Mouse (Mus musculus): ENCODE measurements around the gene Eipr1. TPM values are rescaled to one million over a fixed set of nuclear protein-coding genes. Genes with fewer than 3 reads are reported as not detected.

The Eipr1 gene
- polyA plus RNA-seq, 1 experiment from 2014 or later: 24.9 TPM

DNA sequence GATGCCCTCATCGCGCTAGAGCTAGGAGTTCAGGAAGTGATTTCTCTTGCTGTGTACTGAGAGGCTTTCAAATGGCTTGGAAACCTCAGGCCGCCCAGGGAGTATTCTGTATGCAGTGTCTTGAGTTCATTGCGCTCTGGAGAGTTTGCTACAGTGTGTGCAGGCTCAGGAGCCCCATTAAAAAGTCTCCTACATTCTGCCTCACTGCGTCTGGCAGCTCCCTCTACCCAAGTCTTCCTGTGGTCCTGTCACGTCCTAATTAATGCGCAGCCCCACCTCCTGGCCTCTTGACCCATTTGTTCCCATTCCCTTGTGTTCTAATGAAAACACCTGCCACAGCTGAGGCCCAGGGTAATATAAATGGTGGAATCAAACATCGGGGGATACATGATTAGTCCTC, 33.3 kb downstream of the Eipr1 start:
- Histone ChIP-seq H3K9ac (ENCODE audit: low read length) (no peak overlapping the region), H3K4me2 (ENCODE audit: low read depth, low read length) (no peak overlapping the region), H3K9me3 (replicated peaks; ENCODE audit: control insufficient read depth, low read length) (no peaks in the 10 kb centered on the region), H3K4me1 (ENCODE audit: control insufficient read depth, insufficient read depth, low read length) (no peaks in the 10 kb centered on the region), H3K4me3 (ENCODE audit: low read length) (no peak overlapping the region), H3K27ac (ENCODE audit: low read length) (no peak overlapping the region), H3K36me3 (ENCODE audit: control insufficient read depth, insufficient read depth) (no peaks in the 10 kb centered on the region), H3K27me3 (ENCODE audit: control insufficient read depth, insufficient read depth, low read length) (no peaks in the 10 kb centered on the region)
- WGBS: 69% methylated on average over 8 of the region's 8 CpGs
- ATAC-seq (replicated peaks; ENCODE audit: extremely low read depth, insufficient read depth, low FRiP score): no peak

DNA sequence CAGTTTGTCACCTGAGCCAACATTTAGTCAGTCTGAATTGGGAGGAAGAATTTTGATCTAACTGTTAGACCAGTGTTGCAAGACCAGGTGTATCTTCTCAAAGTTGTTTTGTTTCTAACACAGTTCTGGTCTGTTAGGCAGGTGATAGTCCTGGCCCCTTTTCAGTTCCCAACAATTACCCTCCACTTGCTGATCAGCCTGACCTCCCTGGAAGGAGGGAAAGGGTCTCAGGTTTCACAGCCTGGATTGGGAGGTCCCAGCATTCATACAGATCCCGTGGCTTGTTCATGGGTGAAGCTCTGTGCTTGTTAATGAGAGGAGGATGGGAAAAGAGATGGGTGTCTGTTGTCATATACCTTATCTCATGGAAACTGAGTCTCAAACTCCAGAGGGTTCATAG, 33.7 kb downstream of the Eipr1 start:
- Histone ChIP-seq H3K9ac (ENCODE audit: low read length) (no peak overlapping the region), H3K36me3 (ENCODE audit: control insufficient read depth, insufficient read depth) (no peaks in the 10 kb centered on the region), H3K4me2 (ENCODE audit: low read depth, low read length) (no peak overlapping the region), H3K27me3 (ENCODE audit: control insufficient read depth, insufficient read depth, low read length) (no peaks in the 10 kb centered on the region), H3K9me3 (replicated peaks; ENCODE audit: control insufficient read depth, low read length) (no peaks in the 10 kb centered on the region), H3K4me3 (ENCODE audit: low read length) (no peak overlapping the region), H3K4me1 (ENCODE audit: control insufficient read depth, insufficient read depth, low read length) (no peaks in the 10 kb centered on the region), H3K27ac (ENCODE audit: low read length) (no peak overlapping the region)
- WGBS: 6% methylated on average over 1 of the region's 1 CpGs
- no peak for ATAC-seq (replicated peaks; ENCODE audit: extremely low read depth, insufficient read depth, low FRiP score)

DNA sequence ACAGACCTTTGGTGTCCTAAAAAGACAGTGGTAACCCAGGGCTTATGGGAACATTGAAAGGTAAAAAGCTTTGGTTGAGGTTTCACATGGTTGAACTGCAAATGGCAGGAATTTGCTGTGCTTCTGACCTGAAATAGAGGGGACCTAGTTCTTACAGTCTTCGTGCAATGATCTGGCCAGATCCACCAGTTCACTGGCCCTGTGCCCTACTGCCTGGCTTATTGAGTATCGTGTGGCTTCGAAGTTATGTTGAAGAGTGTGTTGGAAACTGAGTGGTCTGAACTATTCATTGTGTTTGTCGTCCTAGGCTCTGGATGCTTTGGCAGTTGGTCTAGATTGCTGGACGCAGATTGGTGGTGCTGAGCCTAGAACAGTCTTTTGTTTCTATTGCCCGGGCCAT, 34.7 kb downstream of the Eipr1 start:
- no peaks in the 10 kb centered on the region for H3K4me1 ChIP-seq (ENCODE audit: control insufficient read depth, insufficient read depth, low read length)
- H3K27me3 ChIP-seq (ENCODE audit: control insufficient read depth, insufficient read depth, low read length): no peaks in the 10 kb centered on the region
- ATAC-seq (replicated peaks; ENCODE audit: extremely low read depth, insufficient read depth, low FRiP score): no peak
- no peak overlapping the region for H3K4me3 ChIP-seq (ENCODE audit: low read length)
- H3K36me3 ChIP-seq (ENCODE audit: control insufficient read depth, insufficient read depth): no peaks in the 10 kb centered on the region
- H3K4me2 ChIP-seq (ENCODE audit: low read depth, low read length): no peak overlapping the region
- no peak overlapping the region for H3K9ac ChIP-seq (ENCODE audit: low read length)
- 87% methylated on average over 6 of the region's 6 CpGs for WGBS
- H3K9me3 ChIP-seq (replicated peaks; ENCODE audit: control insufficient read depth, low read length): no peaks in the 10 kb centered on the region
- H3K27ac ChIP-seq (ENCODE audit: low read length): no peak overlapping the region

DNA sequence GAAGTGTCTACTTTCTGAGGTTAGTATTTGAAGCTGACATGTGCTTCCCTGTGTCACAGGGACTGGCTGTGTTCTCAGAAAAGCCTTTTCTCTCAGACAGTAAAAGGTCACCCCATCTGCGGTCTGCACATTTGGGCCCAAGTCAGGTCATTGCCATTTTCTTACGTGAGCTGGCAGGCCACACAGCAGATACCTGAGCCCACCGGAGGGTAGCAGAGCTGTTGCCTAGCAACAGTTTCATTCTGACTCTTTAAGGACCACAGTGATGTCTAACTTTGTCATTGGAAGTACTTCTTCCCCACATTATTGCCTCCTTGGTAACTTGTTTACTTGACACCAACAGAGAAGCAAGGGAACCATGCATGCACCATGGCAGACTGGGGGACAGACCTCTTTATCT, 41.0 kb downstream of the Eipr1 start:
- Histone ChIP-seq H3K27me3 (ENCODE audit: control insufficient read depth, insufficient read depth, low read length) (no peaks in the 10 kb centered on the region), H3K36me3 (ENCODE audit: control insufficient read depth, insufficient read depth) (no peaks in the 10 kb centered on the region), H3K9me3 (replicated peaks; ENCODE audit: control insufficient read depth, low read length) (no peaks in the 10 kb centered on the region), H3K4me3 (ENCODE audit: low read length) (no peak overlapping the region), H3K4me2 (ENCODE audit: low read depth, low read length) (no peak overlapping the region), H3K27ac (ENCODE audit: low read length) (no peak overlapping the region), H3K9ac (ENCODE audit: low read length) (no peak overlapping the region), H3K4me1 (ENCODE audit: control insufficient read depth, insufficient read depth, low read length) (0 out of 2 replicates have a peak, but pooled peaks cover 2% of the 10 kb centered on the region)
- 90% methylated on average over 3 of the region's 3 CpGs for WGBS
- ATAC-seq (replicated peaks; ENCODE audit: extremely low read depth, insufficient read depth, low FRiP score): no peak

DNA sequence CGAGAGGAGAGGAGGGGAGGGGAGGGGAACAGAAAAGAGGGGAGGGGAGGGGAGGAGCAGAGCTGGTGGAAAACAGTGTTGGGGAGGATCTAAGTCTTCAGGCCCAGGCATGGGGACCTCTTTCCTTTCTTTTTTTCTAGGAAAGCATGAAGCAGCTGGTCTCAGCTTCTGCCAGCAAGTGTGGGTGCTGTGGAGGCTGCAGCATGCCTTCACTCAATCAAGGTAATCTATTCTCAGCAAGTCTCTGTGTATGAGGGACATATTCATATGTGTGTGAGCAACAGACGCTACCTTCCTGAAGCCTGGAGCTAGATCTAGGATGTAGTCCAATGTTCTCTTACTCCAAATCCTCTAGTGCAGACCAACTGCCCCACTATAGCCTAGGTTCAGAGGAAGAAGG, 42.1 kb downstream of the Eipr1 start:
- no peak overlapping the region for H3K4me2 ChIP-seq (ENCODE audit: low read depth, low read length)
- WGBS: 74% methylated on average over 2 of the region's 2 CpGs
- H3K4me1 ChIP-seq (ENCODE audit: control insufficient read depth, insufficient read depth, low read length): 0 out of 2 replicates have a peak, but pooled peaks cover 2% of the 10 kb centered on the region
- H3K9ac ChIP-seq (ENCODE audit: low read length): no peak overlapping the region
- H3K9me3 ChIP-seq (replicated peaks; ENCODE audit: control insufficient read depth, low read length): peaks cover 3% of the 10 kb centered on the region; the same call in 1 of the 2 replicates
- H3K4me3 ChIP-seq (ENCODE audit: low read length): no peak overlapping the region
- no peak for ATAC-seq (replicated peaks; ENCODE audit: extremely low read depth, insufficient read depth, low FRiP score)
- H3K27ac ChIP-seq (ENCODE audit: low read length): no peak overlapping the region
- no peaks in the 10 kb centered on the region for H3K36me3 ChIP-seq (ENCODE audit: control insufficient read depth, insufficient read depth)
- no peaks in the 10 kb centered on the region for H3K27me3 ChIP-seq (ENCODE audit: control insufficient read depth, insufficient read depth, low read length)

DNA sequence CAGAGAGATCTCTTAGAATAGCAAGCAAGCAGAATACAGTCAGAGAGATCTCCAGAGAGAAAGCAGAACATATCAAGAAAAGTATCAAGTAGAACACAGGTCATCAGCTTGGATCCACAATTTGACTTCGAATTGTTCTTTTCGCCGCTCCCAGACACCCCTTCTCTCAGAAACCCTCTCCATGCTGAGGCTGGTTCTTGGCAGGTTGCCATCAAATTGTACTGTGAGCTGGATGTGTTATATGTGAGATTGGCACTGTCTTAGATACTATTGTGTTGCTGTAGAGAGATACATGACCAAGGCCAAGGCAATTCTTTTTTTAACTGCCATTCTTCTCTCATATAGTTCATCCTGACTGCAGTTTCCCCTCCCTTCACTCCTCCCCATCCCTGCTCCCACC, 43.4 kb downstream of the Eipr1 start:
- no peak overlapping the region for H3K9ac ChIP-seq (ENCODE audit: low read length)
- 0 out of 2 replicates have a peak, but pooled peaks cover 2% of the 10 kb centered on the region for H3K4me1 ChIP-seq (ENCODE audit: control insufficient read depth, insufficient read depth, low read length)
- no peak overlapping the region for H3K4me2 ChIP-seq (ENCODE audit: low read depth, low read length)
- no peak for ATAC-seq (replicated peaks; ENCODE audit: extremely low read depth, insufficient read depth, low FRiP score)
- H3K4me3 ChIP-seq (ENCODE audit: low read length): no peak overlapping the region
- H3K27me3 ChIP-seq (ENCODE audit: control insufficient read depth, insufficient read depth, low read length): no peaks in the 10 kb centered on the region
- no peaks in the 10 kb centered on the region for H3K36me3 ChIP-seq (ENCODE audit: control insufficient read depth, insufficient read depth)
- peaks cover 3% of the 10 kb centered on the region; the same call in 1 of the 2 replicates for H3K9me3 ChIP-seq (replicated peaks; ENCODE audit: control insufficient read depth, low read length)
- 54% methylated on average over 3 of the region's 3 CpGs for WGBS
- no peak overlapping the region for H3K27ac ChIP-seq (ENCODE audit: low read length)

DNA sequence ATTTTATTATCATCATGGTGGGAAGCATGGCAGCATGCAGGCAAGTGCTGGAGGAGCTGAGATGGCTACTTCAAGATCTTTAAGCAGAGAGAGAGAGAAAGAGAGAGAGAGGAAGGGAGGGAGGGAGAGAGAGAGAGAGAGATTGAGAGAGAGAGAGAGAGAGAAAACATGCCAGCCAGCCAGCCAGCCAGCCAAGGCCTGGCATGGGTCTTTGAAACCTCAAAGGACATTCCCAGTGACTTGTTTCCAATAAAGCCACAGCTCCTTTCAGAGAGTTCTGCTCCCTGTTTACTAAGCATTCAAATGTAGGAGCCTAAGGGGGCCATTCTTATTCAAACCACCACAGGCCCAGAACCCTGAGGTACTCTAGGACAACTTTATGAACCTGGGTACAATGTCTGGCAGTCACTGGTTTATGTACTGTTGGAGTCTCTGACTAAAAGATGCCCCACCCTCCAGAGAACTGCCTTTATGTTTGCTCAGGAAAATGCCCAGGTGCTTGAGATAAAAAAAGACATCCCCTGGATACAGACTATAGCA, 45.3 kb downstream of the Eipr1 start:
- no peaks in the 10 kb centered on the region for H3K27me3 ChIP-seq (ENCODE audit: control insufficient read depth, insufficient read depth, low read length)
- no peak overlapping the region for H3K9ac ChIP-seq (ENCODE audit: low read length)
- ATAC-seq (replicated peaks; ENCODE audit: extremely low read depth, insufficient read depth, low FRiP score): no peak
- H3K4me1 ChIP-seq (ENCODE audit: control insufficient read depth, insufficient read depth, low read length): 0 out of 2 replicates have a peak, but pooled peaks cover 2% of the 10 kb centered on the region
- H3K9me3 ChIP-seq (replicated peaks; ENCODE audit: control insufficient read depth, low read length): peaks cover 3% of the 10 kb centered on the region; the same call in 1 of the 2 replicates
- no peaks in the 10 kb centered on the region for H3K36me3 ChIP-seq (ENCODE audit: control insufficient read depth, insufficient read depth)
- H3K4me2 ChIP-seq (ENCODE audit: low read depth, low read length): no peak overlapping the region
- H3K4me3 ChIP-seq (ENCODE audit: low read length): no peak overlapping the region
- no peak overlapping the region for H3K27ac ChIP-seq (ENCODE audit: low read length)

DNA sequence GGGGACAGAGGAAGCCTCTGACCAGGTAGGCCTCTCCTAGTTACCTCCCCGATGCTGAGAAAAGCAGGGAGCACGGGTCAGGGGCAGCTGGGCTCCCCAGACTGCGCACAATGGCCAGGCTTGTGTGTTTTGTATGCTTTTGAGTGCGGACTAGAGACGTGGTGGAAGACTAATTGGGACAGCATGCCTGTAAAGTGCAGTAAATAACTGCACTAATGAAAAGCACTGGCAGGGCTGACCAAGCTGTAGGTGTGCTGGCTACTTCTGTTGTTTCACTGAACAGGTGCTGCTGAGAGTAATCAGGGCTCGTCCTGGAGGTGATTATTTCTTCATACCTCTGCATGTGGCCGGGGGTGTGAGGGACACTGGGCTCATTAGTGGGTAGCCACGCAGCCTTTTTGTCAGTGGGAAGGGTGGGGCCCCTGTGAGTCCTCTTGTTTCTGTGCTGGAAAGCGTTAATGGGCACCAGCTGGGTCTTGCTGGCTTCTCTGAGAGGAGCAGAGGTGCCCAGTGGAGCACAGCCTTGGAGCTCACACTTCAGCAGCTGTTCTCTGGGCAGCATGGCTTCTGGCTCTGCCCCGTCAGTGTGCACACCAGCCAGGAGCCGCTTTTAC, 48.3 kb downstream of the Eipr1 start:
- no peaks in the 10 kb centered on the region for H3K27me3 ChIP-seq (ENCODE audit: control insufficient read depth, insufficient read depth, low read length)
- H3K9ac ChIP-seq (ENCODE audit: low read length): no peak overlapping the region
- peaks cover 6% of the 10 kb centered on the region for H3K4me1 ChIP-seq (ENCODE audit: control insufficient read depth, insufficient read depth, low read length)
- no peaks in the 10 kb centered on the region for H3K36me3 ChIP-seq (ENCODE audit: control insufficient read depth, insufficient read depth)
- no peak overlapping the region for H3K4me2 ChIP-seq (ENCODE audit: low read depth, low read length)
- H3K4me3 ChIP-seq (ENCODE audit: low read length): no peak overlapping the region
- no peak overlapping the region for H3K27ac ChIP-seq (ENCODE audit: low read length)
- H3K9me3 ChIP-seq (replicated peaks; ENCODE audit: control insufficient read depth, low read length): peaks cover 3% of the 10 kb centered on the region; the same call in 1 of the 2 replicates
- 67% methylated on average over 11 of the region's 11 CpGs for WGBS
- no peak for ATAC-seq (replicated peaks; ENCODE audit: extremely low read depth, insufficient read depth, low FRiP score)

DNA sequence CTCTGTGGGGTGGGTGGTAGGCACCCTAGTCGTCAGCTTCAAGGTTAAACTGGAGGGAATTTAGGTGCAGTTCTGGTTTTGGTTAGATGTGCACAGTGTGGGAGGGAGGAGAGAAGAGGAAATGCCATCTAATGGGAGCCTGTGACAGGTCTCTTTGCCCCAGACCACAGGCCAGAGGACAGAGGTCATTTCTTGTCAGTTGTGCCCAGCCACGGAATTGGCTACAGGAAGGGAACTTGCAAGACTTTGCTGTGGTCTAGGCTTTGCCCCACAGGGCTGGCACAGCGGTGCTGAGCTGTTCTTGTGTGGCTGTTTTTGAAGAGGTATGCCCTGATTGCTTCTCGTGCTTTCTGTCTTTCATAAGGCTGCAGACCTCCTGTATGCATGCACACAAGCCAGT, 48.8 kb downstream of the Eipr1 start:
- ATAC-seq (replicated peaks; ENCODE audit: extremely low read depth, insufficient read depth, low FRiP score): no peak
- no peak overlapping the region for H3K9ac ChIP-seq (ENCODE audit: low read length)
- 62% methylated on average over 4 of the region's 4 CpGs for whole genome bisulfite sequencing
- peaks cover 10% of the 10 kb centered on the region for H3K4me1 ChIP-seq (ENCODE audit: control insufficient read depth, insufficient read depth, low read length)
- no peak overlapping the region for H3K4me2 ChIP-seq (ENCODE audit: low read depth, low read length)
- H3K27ac ChIP-seq (ENCODE audit: low read length): no peak overlapping the region
- no peak overlapping the region for H3K4me3 ChIP-seq (ENCODE audit: low read length)
- H3K9me3 ChIP-seq (replicated peaks; ENCODE audit: control insufficient read depth, low read length): peaks cover 3% of the 10 kb centered on the region; the same call in 1 of the 2 replicates
- H3K36me3 ChIP-seq (ENCODE audit: control insufficient read depth, insufficient read depth): no peaks in the 10 kb centered on the region
- no peaks in the 10 kb centered on the region for H3K27me3 ChIP-seq (ENCODE audit: control insufficient read depth, insufficient read depth, low read length)
